Mouse (Mus musculus) adrenal gland (tissue): Measurements from ENCODE around the gene Btbd10.

Experiments used
- intact Hi-C: fragments of 180-260 bp; cut with DNase I; formaldehyde crosslinking; loops from one replicate; pipeline ENCODE4 v1.15.1; 2025
- long read RNA-seq, 2 experiments: library from polyadenylated mRNA; unstranded; transcript quantifications; one replicate each; pipeline ENCODE4 v2.0.0; 2020; ENCODE audit warnings: borderline replicate concordance in 1 of 2; ENCODE audit not compliant: insufficient replicate concordance in 1 of 2

The Btbd10 gene
- long read RNA-seq, experiment 1, partial matches to known transcripts, result 2 of 12 reads
- long read RNA-seq, experiment 1, other reads (novel, unspliced or antisense), result 4 of 12 reads
- long read RNA-seq, experiment 2, partial matches to known transcripts, result 3 of 14 reads
- long read RNA-seq, experiment 2, other reads (novel, unspliced or antisense), result 4 of 14 reads

DNA sequence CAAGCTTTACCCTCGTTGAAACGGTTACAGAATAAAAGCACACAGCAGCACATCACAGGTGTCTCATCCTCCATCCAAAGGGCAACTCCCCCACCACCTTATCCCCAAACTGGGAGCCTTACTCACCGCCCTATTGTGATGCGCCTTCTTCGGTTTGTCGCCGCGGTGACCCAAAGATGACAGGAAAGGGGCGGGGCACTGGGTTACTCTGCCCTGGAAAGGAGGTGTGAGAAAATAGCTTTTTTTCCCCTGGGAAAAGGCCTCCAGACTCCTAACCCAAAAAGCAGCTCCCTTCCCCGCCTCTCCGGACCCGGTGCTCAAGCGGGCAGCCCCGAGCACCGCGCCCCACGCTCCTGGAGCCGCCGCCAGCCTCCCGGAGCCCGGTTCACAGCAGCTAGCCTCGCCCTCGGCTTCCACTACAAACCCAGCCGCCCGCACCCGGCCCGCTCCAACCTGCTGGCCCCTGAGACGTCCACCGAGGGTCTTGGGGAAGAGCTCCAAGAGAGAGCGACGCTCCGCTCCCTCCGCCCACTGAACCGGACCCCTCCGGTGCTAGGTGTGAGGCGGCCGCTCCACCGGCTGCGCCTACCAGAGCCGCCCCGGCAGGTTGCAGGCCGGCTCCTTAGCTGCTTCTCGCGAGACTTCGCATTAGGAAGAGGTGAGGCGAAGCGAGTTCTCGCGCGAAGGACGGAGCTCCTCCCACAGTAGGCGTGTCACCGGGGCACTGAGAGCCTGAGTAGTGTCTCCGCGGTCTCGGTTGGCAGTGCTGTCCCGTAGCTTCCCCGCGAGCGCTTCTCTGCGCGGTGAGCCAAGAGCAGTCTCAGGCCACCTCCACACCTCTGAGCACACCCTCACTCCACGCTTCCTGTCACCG lies at the start of gene Btbd10:
Btbd10 (minus strand) TSS at position 647 of the 874 bp plus-strand sequence.
- intact Hi-C loops, result no loop called here

DNA sequence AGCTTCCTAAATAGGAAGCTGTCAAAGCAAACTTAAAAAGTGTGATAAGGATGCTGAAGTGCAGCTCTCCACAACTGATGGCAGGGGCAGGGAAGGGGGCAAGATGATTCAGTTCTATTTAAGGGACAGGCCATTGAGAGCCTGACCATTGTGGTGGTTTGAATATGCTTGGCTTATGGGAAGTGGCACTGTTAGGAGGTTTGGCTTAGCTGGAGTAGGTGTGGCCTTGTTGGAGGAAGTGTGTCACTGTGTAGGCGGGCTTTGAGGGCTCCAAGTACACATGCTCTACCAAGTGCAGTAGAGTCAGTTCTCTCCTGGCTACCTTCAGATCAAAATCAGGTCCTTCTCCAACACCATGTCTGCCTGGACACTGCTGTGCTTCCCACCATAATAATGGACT lies 47.3 kb upstream of the Btbd10 start:
- intact Hi-C loops, result no loop called here

DNA sequence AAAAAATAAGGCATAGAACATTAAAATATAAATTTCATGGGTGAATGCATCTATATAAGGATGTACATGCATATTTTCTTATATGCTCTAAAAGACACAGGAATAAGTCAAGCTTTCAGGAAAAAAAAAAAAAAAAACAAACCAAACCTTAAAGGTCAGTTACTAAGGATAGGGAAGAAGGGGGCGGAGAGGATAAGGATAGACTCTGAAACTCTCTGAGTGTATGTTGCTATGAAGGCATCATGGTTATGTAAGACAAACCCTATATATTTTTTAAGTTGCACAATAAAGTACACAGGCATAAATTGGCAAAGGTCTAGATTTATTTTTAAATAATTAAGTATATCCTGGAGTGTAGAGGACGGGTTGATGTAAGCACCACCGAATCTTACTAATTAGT lies 46.1 kb upstream of the Btbd10 start:
- intact Hi-C loops, result no loop called here

DNA sequence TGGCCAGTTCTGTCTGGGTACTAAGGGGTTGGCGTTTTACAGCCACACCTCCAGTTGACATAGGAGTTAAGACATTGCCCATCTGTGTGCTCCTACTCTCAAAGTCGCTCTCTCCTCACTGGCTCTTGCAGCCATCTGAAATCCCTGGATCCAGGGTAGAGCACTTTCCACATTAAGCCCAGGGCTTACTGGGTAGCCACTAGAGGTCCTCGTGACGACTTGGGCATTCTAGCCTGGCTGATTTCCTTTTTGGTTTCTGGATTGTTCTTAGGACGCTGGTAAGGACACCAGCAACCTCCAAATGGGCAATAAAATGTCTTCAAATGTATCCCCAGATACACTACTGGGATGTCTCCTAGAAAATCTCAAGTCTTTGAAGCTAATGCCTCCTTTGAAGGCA lies 39.5 kb upstream of the Btbd10 start:
- intact Hi-C loops, result no loop called here

DNA sequence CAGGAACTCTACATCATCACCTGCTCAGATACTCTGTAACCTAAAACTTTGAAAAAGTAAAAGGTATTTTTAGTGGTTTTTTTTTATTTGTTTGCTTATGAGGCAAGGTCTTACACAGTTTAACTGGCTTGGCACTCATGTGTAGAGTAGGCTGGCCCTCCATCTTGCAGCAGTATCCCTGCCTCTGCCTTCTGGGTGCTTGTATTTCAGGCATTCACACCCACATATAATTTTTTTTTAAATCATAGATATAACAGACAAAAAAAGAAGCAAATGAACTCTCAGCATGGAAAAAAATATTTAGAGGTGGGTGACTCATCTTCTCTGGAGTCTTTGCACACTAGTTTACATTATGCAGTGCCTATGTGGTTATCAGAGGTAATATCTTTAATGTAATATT lies 28.9 kb upstream of the Btbd10 start:
- intact Hi-C loops, result no loop called here

DNA sequence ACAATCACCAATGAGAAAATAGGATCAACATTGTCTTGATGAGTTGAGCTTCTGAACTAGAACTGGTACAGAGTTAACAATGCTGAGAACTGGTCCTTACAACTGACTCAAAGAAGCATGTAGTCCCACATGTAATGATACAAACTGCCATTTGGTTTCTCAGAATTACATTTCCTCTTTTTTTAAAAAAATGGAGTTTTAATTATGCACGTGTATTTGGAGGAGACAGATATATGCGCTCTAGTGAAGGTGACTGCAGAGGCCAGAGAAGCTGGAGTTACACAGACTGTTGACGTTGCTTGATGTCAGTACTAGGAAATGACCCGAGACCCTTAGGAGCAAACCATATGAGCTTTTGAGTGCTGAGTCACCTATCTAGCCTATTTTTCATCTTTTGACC lies 27.5 kb upstream of the Btbd10 start:
- intact Hi-C loops, result no loop called here

DNA sequence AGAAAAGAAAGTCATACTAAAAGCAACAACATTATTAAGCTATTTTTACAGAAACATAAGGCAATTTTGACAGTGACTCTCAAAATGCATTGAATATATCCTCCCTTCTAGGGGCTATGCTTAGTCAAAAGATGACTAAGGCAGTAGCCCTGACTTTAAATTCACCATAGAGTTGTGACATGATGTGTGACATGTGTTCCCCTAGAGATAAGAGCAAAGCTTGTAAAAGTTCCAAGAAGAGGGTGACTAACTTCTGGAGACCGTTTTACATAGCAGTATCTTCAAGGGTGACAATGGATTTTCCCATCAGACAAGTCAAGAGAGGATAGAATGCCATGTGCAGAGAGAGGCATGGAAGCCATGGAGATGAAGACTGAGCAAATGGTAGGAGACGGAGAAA lies 22.4 kb upstream of the Btbd10 start:
- intact Hi-C loops, result loop anchor here (5.0 kb wide), 1 partner anchor 201 kb away; no protein-coding TSS in a partner anchor

DNA sequence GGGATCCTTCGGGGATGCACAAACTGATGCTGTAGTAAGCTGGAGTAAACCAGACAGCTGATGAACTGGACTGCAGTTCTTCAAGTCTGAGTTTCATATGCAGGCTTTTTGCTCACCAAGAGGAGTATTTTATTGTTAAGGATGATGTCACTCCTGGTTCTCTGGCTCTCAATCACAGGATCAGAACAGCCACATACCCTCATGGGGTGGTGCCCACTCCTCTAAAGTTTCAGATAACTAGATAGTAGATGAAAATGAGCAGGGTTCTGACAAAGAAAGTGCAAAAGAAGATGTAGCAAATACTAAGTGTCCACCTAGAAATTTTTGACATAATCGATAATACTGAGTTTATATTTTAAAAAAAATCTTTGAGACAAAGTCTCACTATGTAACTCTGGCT lies 19.3 kb upstream of the Btbd10 start, which contains the start of gene Pth:
Pth (minus strand) TSS at position 101 of the 400 bp plus-strand sequence.
- intact Hi-C loops, result loop anchor here (5.0 kb wide), 1 partner anchor 49 kb away; no protein-coding TSS in a partner anchor

DNA sequence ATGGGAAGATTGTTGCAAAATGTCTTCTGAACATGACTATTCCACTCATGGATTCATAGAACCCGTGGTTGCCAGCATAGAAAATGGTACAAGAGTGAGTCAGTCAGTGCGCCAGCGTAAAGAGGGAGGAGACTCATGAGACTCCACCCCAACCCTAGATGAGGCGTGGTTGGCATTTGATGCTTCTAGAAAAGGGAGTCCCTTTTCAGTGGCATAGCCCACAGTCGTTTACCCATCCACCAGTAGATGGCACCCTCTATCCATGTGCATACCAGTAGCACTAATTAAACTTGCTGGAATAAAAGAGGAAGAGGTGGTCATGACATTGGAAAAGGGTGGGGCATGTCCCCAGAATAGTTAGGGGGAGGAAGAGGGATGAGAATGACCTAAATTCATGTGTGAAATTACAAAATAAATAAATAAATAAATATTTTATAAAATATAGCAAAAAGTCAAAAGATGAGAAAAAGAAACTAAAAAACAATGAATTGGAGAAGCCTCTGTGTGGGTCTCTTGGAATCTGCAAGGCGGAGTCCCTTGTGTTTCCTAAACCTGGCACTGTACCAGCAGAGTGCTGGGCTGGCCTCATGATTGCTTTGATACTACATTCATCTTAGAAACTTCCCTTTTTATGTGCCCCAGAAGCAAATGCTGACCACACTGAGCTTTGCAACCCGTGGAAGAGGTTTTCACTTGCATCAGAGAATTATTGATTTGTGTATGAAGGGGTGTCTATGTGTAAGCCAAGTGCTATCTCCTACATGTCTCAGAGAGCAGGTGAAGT lies 8.9 kb upstream of the Btbd10 start:
- intact Hi-C loops, result loop anchor here (1.0 to 10.0 kb wide), 3 partner anchors 54 to 216 kb away; partner anchors contain the start of gene Far1

DNA sequence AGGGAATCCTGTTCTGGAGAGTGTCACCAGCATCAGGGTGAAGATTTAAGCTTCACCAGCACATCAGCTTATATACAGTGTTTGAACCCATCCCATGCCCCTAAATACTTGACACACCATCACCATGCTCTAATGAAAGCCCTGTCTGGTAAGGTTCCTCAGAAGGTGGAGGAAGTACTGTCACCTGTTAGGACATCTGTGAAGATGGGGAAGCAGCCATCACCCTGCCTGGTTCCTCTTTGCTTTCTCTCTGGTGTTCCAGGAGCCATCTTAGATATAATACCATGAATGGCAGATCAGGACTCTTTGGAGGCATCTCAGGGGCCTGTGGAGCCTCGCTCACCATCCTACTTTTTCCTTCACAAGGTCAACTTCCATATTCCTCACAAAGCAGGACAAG lies 3.5 kb upstream of the Btbd10 start:
- intact Hi-C loops, result loop anchor here (10.0 kb wide), 1 partner anchor 142 kb away; the partner anchor contains the start of gene Far1

DNA sequence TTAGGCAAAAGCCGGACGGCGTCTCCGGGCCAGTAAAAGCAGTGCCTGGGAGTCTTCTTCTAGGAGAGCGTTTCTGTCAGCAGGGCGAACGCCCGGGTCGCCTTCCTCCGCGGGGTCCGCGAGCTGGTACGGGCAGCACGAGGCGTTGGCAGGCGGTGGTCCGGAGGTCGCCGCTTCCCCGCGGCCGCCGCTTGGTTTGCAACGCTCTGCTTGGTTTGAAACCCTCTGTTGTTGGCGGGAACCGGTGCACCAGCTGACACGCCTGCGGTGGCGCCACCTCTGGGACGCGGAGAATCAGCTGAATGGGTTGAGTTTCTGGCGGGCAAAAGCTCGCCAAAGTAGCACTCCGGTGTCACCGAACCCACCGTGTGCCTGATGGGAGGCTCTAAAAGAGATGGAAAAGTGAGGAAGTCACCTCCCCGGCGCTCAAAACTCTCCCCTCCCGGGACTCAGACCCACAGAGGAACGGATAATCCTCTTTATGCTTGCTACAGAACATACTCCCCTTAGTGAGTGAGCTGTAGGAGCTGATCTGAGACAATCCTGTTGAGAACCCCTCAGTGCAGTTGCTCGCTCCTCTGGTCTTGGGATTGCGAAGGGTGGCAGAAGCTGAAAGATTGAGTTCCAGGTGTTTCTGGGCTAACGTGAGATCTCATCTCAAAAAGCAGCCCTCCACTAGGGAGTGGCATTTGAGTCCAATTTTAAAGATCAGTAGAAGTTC lies 588 bp upstream of the Btbd10 start:
- intact Hi-C loops, result loop anchor here (10.0 kb wide), 1 partner anchor 145 kb away; the partner anchor contains the start of gene Far1

DNA sequence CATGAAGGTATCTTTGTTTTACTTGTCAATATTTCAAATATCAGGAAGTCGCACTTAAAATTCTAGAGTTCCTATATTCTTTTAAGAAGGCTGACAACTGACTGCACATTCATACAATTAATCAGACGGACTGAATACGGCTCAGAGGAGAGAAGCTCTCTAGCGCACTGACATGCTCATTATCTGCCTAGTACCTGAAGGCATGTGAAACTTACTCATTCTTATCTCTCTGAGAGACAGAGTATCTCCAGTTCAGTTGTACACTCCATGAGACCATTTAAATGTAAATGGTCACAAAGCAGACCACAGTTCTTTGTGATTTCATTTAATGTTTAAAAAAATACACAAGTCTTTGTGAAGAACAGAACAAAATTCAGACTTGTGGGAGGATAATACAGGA lies 1.8 kb downstream of the Btbd10 start:
- intact Hi-C loops, result no loop called here

DNA sequence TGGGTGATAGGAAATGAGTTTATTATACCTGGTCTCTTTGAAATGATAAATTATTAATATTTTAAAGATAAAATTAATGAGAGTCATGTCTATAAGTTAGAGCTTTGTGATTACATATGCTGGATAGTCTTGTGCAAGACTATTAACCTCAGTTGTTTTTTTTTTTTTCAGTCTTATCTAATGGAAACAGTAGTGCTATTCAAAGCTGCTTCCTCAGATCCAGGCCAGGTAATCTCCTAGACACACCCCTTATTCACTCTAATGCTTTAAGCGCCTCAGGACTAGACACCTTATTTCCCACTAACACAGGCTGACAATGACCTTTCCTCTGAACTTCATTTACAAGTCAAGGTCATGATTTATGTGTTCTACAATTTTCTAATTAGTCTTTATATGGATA lies 20.1 kb downstream of the Btbd10 start:
- intact Hi-C loops, result no loop called here

DNA sequence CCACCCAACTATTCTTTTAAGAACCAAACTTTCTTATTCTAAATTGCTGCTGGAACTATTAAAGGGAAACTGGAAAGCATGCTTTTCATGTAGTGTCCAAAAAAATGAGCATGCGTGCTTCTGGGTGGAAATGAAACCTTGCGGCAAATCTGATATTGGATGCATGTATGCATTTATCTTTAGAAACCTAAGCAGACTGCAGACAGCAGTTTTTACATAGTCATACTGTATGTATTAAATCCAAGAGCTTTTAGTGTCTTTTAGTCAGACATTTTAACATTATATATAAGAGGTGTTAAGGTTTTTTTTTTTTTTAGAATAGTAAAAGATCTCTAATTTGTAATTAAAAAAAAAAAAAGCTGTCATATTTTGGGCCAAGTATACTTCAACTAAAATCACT lies 21.5 kb downstream of the Btbd10 start:
- intact Hi-C loops, result no loop called here

DNA sequence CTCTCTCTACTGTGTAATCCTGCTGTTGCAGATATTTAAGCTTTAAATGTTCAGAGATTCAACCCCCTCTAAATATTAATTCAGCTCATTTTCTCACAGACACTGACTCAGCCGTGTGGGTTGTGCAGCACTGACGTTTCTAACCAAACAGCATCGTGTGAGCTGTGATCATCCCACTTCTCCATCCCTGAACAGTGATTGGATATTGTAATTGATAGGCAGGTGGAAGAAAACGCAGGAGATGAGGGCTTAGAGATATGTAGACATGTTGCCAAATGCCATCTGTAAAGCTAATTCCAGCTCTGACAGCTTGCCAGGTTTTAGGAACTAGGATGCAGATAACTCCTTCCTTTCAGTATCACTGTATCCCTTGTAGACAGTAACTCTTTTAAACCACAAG lies 21.9 kb downstream of the Btbd10 start:
- intact Hi-C loops, result no loop called here

DNA sequence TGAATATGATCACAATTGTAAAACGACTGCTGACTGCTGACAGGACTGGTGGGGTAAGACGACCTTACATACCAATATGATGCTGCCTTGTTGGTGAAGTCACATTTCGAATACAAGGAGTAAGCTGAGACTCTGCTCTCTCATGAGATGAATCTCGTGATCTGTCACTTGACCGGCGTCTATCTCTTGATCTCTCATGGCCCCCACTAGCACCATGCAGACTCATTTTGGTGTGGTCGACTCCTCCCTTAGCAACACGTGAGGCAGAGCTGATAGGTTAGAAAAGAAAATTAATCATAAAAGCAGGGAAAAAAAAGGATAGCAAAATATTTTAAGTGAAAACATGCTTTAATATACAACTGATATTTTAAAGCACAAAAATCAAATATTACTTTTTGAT lies 33.9 kb downstream of the Btbd10 start:
- intact Hi-C loops, result no loop called here

DNA sequence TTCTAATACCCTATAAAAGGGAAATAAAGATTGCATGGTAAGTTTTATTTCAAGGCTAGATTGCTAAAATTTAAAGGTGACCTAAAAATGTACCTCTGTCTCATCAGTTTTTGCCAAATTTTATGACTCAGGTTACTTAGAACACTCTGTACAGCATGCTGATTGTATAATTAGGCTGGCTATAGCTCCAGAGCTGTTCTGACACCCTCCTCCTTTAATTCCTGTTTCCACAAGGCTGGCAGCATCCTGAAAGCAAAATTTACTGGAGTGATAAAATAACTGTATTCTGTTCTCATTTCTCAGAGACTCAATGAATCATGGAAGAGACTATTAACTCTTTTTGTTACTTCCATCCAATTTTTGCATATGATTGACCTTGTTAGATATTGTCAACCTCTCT lies 35.2 kb downstream of the Btbd10 start:
- intact Hi-C loops, result no loop called here

DNA sequence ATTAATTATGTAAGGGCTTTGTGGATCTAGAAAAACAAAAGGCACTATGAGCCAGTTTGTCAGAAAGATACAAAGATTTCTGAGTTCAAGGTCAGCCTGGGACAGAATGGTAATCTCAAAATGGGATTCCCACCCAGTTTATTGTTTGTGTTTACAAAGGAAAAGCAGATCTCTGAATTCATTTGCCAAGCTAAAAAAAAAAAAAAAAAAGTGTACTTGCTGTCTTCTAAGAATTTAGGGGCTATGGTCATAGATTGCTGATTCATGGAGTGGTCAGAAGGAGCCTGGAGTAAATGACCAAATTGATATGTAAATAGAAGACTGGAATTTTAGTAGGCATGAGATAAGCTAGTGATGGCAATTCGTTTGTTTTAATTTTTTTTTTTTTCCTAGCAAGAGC lies 49.1 kb downstream of the Btbd10 start:
- intact Hi-C loops, result no loop called here

DNA sequence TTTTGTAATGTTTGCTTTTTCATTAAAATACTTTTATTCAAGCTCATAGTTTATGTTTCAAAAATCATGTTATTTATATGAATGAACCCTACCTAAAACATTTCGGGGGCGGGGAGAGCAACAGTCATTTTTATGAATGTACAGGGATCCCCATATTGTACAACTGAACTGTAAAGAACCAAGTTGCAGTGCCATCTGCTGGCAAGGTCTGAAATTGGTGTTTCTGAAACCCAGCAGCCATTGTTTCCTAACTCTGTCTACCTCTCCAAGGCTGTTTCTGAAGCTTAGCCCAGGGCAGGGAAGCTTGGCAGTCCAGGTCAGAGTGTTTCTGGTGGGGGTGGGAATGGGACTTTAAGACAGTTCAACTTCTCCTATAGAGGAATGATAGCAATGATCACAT lies 57.4 kb downstream of the Btbd10 start:
- intact Hi-C loops, result no loop called here

DNA sequence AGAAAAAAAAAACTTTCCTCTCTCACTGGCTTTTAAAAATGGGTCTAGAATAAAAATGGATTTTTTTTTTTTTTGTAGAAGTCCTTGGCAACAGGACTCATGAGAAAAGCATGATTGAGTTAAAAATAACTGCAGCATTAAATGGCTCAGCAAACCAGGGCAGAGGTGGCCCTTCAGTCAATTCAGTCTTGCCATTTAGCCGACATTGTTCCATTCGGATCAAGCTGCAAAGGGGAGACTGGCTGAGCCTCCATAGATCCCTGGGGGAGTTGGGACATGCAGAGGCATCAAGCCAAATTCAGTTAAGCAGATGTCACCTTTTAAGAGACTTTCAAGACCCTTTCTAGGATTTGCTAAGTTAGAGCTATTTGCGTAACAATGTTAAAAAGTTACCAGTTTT lies 59.1 kb downstream of the Btbd10 start:
- intact Hi-C loops, result no loop called here

DNA sequence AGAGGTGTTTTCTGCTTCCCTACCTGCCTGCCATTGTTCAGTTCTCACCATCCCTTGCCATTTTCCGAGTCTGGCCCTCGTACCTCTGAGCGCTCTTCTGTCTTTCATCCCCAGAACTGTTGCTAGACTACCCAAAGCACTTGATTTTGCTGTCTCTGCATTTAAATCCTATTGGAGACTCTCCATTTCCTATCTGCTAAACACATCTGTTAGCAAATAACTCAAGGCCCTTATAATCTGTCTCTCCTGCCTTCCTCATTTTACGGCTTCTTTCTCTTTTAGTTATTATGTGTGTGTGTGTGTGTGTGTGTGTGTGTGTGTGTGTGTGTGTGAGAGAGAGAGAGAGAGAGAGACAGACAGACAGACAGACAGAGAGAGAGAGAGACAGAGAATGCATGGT lies 71.4 kb downstream of the Btbd10 start:
- intact Hi-C loops, result no loop called here
